Mouse (Mus musculus): ENCODE measurements around the gene Plpp3.

Plpp3 gene

GRCm38 (mm10) chr4:105184924-105185323, 27.8 kb downstream of the Plpp3 start:
- intact Hi-C loops (cut with DNase I) = no loop called here

- intact Hi-C loops (cut with DNase I) = no loop called here
Measured at GRCm38 (mm10) chr4:105186654-105187053, 29.5 kb downstream of the Plpp3 start.

- intact Hi-C loops (cut with DNase I) = no loop called here
Measured at GRCm38 (mm10) chr4:105187873-105188272, 30.7 kb downstream of the Plpp3 start.

- intact Hi-C loops (cut with DNase I) = no loop called here
Measured at GRCm38 (mm10) chr4:105188801-105189200, 31.7 kb downstream of the Plpp3 start.

- intact Hi-C loops (cut with DNase I) = no loop called here
Measured at GRCm38 (mm10) chr4:105190826-105191225, 33.7 kb downstream of the Plpp3 start.

- intact Hi-C loops (cut with DNase I) = no loop called here
Measured at GRCm38 (mm10) chr4:105191550-105191949, 34.4 kb downstream of the Plpp3 start.

GRCm38 (mm10) chr4:105192665-105193064, 35.5 kb downstream of the Plpp3 start:
- intact Hi-C loops (cut with DNase I) = no loop called here

- intact Hi-C loops (cut with DNase I) = no loop called here
Measured at GRCm38 (mm10) chr4:105195256-105195655, 38.1 kb downstream of the Plpp3 start.

- intact Hi-C loops (cut with DNase I) = no loop called here
Measured at GRCm38 (mm10) chr4:105196099-105196498, 39.0 kb downstream of the Plpp3 start.

- intact Hi-C loops (cut with DNase I) = no loop called here
Measured at GRCm38 (mm10) chr4:105196993-105197765, 40.0 kb downstream of the Plpp3 start.

- intact Hi-C loops (cut with DNase I) = no loop called here
Measured at GRCm38 (mm10) chr4:105198696-105199095, 41.5 kb downstream of the Plpp3 start.

GRCm38 (mm10) chr4:105199345-105199744, 42.2 kb downstream of the Plpp3 start:
- intact Hi-C loops (cut with DNase I) = no loop called here

- intact Hi-C loops (cut with DNase I) = loop anchor here (5.0 kb wide), 1 partner anchor 39 kb away; no protein-coding TSS in a partner anchor
Measured at GRCm38 (mm10) chr4:105200624-105201524, 43.7 kb downstream of the Plpp3 start.

GRCm38 (mm10) chr4:105202439-105202838, 45.3 kb downstream of the Plpp3 start:
- intact Hi-C loops (cut with DNase I) = loop anchor here (5.0 kb wide), 1 partner anchor 40 kb away; no protein-coding TSS in a partner anchor

- intact Hi-C loops (cut with DNase I) = loop anchor here (5.0 kb wide), 1 partner anchor 41 kb away; no protein-coding TSS in a partner anchor
Measured at GRCm38 (mm10) chr4:105203303-105203761, 46.2 kb downstream of the Plpp3 start.

GRCm38 (mm10) chr4:105204071-105204470, 46.9 kb downstream of the Plpp3 start:
- intact Hi-C loops (cut with DNase I) = loop anchor here (5.0 kb wide), 1 partner anchor 42 kb away; no protein-coding TSS in a partner anchor

GRCm38 (mm10) chr4:105205045-105205851, 48.1 kb downstream of the Plpp3 start:
- intact Hi-C loops (cut with DNase I) = no loop called here

GRCm38 (mm10) chr4:105206102-105206501, 49.0 kb downstream of the Plpp3 start:
- intact Hi-C loops (cut with DNase I) = no loop called here

GRCm38 (mm10) chr4:105206995-105207394, 49.8 kb downstream of the Plpp3 start:
- intact Hi-C loops (cut with DNase I) = no loop called here

GRCm38 (mm10) chr4:105207641-105208040, 50.5 kb downstream of the Plpp3 start:
- intact Hi-C loops (cut with DNase I) = no loop called here

GRCm38 (mm10) chr4:105208977-105209376, 51.8 kb downstream of the Plpp3 start:
- intact Hi-C loops (cut with DNase I) = no loop called here
